Mouse (Mus musculus) E14TG2a.4 (cell line): ENCODE measurements around the gene Adam19.

ENCODE experiments used
- CTCF ChIP-seq: conservative IDR thresholded peaks from 2 replicates; pipeline ENCODE4 v1.5.1; 2014; ENCODE audit warnings: low read length
- NANOG ChIP-seq: IDR thresholded peaks from 2 replicates; pipeline ENCODE4 v1.6.1; 2014; ENCODE audit warnings: borderline replicate concordance, low read length, mixed read lengths

GRCm38 (mm10) chr11:46067371-46068060, 11.7 kb downstream of the Adam19 start:
- TF ChIP-seq CTCF (no peak), NANOG (no peak)
